Mouse (Mus musculus): Measurements from ENCODE around the gene Lin28a.

DNA sequence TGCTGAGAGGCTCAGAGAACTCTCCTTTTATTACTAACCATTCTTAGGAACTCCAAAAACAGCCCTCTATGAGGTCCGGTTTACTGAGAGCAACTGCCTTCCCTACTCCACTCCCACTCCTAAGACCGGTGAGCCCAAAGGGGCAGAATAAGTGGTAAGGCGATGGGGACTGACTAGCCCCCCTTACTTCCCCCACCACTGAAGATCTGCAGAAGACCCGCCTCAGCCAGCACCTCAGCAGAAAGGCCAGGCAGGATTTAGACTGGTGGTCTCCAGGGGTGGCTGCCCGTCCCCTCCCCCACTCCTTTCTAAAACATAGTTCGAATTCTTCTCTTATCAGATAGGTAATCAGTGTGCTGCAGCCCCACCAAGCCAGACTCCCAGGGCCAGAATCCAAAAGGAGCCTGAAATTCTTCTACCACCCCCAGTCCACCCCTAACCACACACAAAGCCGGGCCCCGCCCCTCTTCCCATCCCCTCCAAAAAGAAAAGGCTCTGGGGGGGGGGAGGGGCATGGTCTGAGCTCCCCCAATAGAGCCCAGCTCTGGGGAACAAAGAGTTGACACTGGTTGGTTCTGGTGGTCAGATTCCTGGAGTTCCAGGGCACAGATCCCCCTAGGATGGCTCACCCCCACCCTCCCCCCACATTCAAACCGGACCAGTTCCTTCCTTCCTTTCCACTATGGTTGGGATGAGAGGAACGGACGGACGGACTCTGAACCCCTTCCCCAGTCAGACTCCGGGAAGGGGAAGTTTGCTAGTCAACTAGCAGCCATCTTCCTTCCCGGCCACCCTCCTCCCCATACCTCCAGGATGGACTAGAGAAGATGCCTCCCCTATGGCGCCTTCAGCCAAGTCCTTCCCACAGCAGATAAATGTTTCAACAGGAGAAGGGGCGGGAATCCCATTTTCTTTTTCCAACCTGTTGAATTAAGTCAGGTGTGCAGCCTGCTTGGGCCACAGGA lies 6.9 kb downstream of the Lin28a start:
- TF ChIP-seq POLR2A (IDR thresholded peaks at IDR 0.05; ENCODE audit: low read depth, low read length) = no peak
- TF ChIP-seq CTCF (conservative IDR thresholded peaks at IDR 0.05; ENCODE audit: insufficient read depth, insufficient read length, low read depth, low read length) = no peak

Measured in kidney, adult 2 months (tissue).